Mouse (Mus musculus) MEL-GATA-1-ER (cell line): ENCODE data around the gene Fibp.

ENCODE experiments used
- DNase-seq: peaks from one replicate; pipeline ENCODE4 v3.0.0-alpha.2; 2012; ENCODE audit warnings: low read depth; ENCODE audit errors: extremely low read depth

Fibp gene

DNA sequence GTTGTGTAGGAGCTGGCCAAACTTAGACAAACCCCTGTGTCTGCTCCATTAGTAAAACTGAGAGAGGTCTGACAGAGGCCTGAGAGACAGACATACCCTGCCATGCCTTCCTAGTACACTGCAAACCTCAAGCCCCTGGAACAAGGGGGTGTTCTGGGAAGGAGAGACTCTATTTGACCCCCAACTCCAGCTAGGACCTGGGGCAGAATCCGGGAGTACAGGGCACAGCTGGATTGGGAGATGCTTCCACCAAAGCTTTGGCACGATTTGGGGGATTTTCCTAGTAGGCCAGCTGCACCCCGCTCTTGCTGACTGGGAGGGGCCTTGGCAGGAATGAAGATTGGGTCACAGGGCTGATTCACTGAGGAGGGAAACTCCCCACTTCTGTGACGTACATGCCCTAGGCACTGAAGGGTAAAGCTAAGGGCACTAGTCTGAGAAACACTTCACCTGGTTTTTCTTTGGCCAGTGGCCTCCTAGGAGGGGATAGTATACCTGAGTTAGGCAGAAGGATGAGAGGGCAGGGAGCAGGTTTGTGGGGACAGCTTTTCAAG lies 28.4 kb upstream of the Fibp start:
- DNase-seq: no peak

DNA sequence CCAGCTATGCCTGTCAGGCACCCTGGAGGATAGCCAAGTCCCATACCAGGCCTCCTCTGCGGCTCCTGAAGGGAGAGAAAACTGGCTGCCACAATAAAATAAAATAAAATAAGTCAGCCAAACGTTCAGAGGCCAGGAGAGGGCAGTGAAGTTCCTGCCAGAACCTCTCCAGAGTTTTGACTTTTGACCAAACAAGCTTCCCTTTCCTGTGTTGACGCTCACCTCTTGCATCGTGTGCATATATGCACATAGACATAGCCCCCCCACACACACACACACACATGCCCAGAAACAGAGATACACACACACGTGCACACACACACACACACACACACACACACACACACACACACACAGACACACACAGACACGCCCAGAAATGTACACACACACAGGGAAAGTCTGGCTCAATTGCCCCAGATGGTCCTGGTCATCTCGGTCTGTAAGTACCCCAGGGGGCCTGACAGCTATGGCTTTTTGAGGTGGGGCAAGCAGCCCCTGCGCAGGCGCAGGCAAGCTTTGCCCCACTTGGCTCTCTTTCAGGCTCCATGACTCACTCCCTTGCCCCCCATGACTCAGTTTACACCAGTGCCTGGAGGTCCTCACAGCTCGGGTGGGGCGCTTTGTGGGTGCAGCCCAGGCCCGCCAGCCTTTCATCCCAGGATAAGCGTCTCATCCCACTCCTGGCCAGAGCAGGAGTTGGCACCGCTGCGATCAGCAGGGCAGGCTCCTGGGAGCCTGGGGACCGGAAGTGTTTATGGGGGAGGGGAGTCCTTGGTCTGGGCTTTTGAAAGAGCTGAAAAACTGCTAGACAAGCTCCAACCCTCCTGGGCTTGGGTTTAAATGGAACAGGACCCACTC lies 27.2 kb upstream of the Fibp start:
- no peak for DNase-seq

DNA sequence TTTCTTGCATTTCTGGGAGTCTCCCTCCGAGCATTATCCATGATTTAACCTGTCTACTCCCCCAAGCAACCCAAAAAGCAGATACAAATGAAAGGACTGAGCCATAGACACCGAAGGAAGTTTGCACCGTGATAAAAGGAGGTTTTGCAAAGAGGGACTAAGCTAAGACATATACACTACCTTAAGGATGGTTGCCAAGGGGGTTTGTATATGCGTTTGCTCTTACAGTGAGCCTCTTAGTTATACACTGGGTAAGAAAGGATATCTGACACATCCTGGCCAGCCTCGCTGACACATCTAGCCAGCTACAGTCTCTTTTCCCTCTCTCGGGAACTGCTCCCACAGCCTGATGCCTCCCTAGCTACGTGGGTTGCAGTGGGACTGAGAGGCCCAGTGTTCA lies 26.5 kb upstream of the Fibp start:
- no peak for DNase-seq

DNA sequence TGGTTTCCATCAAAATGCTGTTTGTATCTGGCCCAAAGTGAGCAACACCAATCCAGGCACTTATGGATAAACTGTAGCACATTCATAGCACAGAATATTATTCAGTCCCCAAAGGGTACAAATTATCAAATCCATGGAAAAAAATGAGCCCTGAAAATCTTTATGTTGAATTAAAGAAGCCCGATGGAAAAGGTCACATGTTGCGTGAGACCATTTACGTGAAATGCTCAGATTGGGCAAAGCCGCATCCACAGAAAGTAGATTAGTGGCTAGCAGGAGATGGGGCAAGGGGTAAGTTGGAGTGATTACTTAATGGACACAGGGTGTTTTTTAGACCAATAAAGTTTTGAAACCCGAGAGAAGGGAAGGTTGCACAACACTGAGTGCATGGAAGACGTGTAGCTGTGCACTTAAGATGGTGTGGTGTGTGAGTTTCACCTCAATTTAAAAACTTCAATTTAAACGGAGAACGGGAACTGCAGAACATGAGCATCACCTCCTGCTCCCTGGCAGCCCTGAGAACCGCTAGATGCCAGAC lies 16.0 kb upstream of the Fibp start:
- no peak for DNase-seq

DNA sequence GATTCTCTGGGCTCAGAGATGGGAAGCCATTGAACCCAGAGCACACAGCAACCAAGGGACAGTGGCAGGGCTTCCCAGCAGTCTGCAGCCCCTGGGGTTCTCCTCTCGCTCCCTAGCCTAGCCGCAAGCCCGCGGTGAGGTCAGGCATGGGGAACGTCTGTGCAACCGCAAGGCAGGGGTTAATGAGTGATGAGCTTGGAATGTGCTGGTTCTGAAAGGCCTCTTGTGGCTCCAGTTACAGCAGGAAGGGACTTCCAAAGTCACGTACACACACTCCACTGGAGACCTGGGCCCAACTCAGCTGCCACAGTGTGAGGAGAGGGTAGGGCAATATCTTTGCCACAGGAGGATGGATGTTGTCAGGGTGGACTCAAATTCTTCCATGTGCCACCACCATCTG lies 15.5 kb upstream of the Fibp start:
- no peak for DNase-seq

DNA sequence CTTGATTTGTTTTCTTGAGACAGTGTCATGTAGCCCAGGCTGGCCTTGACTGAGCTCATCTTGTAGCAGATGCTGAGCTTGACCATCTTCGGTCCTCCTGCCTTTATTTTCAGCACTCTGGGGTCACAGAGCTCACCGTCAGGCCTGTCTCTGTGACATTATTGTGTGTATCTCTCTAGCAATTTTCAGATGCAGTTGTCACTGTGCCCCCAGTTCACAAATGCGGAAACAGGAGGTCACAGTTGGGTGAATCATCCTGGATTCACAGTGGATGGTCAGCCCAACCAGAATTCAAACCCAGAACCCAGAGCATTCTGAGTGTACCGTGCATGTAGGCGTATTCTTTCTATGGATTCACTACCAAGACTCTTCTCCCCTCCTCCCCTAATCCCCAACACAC lies 14.7 kb upstream of the Fibp start:
- no peak for DNase-seq

DNA sequence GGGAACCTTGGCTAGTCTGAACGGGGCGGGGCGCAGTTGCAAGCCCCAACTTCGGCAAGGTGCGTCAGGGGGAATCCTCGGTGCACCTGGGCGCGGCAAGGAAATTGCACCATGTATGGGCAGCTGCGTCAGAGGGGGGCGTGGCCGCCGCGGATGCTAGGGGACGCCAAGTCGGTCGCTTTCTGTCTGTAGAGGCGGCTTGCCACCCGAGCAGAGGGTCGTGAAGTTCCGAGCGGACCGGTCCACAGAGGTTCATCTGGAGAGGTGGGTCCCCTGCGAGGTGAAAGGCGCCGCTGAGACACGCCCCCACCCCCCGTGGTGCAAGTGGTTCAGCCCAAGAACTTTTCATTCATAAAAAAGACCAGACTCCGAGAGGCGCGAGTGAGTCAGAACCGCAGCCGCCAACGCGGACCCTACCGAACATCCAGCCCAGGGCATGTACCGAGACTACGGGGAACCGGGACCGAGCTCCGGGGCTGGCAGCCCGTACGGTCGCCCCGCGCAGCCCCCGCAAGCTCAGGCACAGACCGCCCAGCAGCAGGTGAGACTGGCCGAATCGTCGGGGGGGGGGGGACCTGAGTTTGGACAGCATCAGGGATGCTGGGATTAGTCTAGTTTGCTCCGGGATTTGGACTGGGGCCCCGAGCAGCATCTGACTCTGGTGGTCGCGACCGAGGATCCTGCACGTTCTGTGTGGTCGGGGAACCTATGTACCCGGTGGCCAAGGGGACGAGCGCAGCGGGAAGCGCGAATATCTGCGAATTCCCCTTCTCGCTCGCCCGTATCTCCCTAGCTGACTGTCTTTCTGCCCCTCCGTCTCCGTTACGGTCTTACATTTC lies 12.7 kb upstream of the Fibp start, which contains the start of gene Fosl1:
Gene Fosl1 (plus strand): TSS at position 33 of the 839 bp plus-strand sequence.
- no peak for DNase-seq

DNA sequence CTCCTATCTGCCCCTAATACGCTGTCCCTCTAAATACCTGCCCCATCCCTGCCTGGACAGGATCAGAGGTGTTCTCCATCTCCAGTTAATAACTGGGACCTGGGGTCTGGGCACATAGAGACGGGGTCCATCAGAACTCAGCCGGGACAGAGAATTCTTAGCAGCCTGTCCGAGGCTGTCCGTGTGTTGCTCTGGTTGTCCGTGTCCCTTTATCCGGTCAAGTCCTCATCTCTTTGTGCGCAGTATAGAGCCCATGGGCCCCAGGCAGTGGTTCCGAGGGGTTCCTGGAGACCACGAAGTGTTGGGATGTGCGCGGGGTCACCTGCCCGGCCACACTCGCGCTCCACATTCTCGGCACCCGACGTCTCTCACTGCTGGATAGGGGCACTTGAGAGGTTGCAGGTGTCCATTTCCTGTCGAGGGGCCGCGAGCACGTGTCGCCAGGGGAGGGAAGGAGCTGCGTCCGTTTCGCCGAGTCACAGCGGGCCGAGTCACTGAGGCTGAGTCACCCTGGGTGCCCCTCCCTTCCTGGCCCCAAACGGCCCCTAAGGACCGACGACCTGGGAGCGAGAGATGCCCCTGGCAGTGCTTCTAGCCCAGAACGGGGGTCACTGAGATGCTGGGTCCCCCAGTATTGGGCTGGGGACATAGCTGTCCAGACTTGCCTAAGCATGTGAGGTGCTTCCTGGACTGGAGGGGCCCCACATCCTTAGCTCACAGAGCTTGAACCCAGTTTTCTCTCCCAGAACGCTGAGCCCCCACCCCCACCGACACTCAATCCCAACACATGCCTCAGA lies 11.9 kb upstream of the Fibp start:
- no peak for DNase-seq

DNA sequence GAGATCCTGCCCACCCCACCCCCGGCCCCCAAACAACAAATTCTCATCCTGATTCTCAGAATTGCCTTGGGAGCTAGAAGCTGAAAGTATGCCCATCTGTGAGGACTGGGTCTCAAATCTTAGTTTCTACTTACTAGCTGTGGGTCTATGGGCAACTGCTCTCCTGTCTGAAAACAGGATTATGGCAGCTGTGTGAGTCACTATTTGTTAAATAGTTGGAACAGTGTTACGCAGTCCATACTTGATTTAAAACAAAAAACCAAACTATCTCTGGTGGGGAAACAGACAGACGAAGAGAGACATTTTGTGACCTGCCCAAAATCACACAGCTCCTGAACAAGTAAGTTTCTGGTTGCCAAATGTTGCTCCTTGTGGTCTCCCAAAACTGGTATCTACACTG lies 10.7 kb upstream of the Fibp start:
- DNase-seq: no peak

DNA sequence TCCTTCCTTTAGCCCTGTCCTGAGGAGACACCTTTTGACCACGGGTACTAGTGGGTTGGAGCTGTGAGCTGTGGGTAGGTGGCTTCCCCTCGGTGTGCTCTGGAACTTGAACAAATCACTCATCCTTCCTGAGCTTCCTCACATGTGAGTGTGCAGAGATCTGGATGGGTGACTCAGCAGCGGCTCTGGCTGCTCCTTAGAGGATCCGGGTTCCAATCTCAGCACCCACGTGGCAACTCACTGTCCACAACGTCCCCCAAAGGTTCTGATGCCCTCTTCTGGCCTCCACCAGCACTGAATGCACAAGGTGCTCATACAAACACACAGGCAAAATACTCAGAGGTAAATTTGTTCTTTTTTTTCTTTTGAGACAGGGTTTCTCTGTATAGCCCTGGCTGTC lies 8.6 kb upstream of the Fibp start:
- no peak for DNase-seq

DNA sequence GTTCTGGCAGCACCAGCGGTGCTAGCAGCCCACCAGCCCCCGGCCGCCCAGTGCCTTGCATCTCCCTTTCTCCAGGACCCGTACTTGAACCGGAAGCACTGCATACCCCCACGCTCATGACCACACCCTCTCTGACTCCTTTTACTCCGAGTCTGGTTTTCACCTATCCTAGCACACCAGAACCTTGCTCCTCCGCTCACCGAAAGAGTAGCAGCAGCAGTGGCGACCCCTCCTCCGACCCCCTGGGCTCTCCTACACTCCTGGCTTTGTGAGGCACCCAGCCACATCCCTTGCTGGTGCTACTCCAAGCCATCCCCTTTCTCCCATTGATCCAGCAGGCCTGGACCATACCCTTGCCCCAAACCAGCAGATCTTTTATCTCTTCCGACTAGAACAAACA lies 5.4 kb upstream of the Fibp start:
- DNase-seq: no peak

DNA sequence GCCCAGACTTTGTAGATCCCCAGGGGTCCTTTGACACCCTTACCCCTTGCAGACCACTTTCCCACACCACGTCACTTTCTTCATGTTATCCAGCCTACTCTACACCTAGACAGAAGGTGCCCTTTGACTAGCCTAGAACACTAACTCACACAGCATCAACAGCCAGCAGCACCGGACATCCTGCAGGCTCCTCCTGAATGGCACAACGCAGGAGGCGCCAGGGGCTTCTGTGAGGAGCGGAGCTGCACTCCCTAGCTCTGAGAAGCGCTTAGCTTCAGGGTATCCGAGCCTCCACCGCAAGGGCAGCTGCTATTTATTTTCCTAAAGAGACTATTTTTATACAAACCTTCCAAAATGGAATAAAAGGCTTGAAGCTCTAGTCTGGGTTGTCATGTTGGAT lies 4.8 kb upstream of the Fibp start:
- no peak for DNase-seq

DNA sequence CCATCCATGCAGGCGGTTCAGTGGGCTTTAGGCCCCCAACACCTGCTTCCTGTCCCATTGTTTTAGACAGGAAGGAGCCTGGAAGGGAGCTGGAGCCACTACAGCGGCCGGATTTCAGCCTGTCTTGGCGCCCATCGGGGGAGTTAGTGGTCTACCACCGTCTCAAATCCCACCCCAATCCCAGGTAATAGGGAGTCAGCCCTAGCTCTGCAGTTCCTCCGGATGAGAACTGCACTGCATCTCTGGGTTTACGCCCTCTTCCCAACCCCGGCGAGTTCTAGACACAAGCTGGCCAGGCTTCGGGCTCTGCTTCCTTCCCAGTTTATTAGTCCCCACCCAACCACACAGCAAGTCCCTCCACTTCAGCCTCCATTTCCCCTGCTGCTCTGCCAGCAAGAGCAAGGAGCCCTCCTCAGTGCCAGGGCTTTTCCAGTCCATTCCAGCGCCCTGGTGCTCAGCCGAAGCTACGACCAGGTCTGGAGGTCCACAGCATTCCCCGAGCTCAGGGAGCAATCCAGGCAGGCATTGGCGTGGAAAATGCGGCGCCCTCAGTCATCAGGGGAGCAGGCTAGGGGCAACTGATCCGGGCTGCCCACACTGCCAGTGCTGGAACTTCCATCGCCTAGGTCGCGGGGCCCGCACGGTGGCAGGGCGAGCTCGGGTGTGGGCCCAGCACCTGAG lies 4.0 kb upstream of the Fibp start:
- no peak for DNase-seq

DNA sequence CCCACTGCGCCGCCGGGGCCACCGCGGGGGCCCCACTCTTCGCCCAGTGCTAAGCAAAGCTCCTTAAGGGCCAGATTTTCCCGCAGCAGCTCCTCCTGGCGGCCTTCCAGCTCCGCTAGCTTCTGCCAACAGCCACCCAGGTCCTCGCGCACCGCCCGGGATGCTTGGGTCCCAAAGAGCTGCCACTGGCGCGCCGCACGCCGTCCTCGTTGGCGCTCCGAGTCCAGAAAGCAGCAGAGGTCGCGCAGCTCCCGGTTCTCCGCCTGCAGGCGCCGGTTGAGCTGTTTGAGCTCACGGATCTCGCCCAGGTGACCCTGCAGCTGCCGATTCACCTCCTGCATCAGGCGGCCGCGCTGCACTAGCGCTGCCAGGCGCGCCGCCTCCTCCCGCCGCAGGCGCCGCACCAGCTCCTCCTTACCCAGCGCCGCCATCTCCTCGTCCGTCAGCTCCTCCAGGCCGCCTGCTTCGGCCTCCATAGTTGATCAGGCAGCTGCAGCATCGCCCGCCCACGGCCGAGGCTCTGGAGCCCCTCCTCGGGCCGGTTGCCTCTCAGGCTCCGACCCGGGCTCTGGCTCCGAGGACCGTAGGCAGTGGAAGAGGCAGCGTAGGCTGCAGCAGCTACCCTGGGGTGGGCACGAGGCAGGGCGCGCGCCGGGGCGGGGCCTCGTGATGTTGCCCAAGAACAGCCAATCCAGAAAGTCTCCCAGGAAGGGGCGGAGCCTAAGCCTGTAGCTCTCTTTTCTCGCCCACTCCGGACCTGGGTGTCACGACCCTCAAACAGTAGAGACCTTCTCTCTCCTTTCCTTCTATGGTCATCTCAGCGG lies 3.3 kb upstream of the Fibp start:
- peak; percentile 76 for DNase-seq

DNA sequence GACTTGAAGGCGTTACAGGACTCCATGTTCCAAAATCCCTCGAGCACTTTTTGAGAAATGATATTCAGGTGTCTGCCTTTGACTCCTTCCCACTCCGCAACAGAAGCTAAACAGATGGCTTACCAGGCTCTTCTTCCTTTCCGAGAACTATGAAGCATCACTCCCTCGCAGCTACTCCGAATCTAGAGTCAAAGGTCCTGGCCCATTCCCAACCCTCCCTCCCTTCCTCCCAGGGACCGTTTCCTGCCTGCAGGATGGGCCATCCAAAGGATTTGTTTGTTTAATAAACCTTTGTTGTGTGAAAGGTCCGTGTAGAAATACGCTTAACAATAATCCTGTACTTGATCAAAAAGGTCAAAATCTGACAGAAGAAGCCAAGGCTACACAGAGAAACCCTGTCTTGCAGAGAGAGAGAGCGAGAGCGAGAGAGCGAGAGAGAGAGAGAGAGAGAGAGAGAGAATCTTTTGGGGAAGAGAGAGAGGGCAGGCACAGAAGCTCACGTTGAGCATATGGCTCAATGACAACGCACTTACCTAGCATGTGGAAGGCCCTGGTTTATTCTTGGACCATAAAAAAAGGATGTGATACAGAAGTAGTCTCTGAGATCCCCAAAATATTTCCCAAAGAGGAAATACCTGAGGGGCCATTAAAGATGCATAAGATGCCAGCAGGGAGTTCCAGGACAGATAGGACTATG lies 2.5 kb upstream of the Fibp start, which contains the start of gene Ccdc85b:
Gene Ccdc85b (minus strand): TSS at position 149 of the 697 bp plus-strand sequence.
- no peak for DNase-seq

DNA sequence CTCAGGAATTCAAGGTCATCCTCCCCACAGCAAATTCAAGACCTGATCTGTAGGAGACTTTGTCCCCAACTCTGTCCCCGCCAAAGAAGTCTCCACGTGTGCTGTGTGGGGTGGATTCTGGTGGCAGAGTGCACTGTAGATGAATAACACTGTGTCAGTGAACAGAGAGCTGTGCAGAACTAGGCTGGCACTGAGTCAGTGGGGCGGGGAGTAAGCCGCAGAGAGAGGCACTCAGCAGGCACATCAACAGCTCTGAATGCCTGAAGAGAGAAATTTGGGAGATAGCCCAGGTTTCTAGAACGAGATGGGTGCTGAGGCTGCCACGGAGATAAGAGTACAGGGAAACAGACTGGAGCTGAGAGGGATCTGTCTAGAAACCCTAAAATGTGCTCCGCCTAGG lies 1.4 kb upstream of the Fibp start:
- no peak for DNase-seq

DNA sequence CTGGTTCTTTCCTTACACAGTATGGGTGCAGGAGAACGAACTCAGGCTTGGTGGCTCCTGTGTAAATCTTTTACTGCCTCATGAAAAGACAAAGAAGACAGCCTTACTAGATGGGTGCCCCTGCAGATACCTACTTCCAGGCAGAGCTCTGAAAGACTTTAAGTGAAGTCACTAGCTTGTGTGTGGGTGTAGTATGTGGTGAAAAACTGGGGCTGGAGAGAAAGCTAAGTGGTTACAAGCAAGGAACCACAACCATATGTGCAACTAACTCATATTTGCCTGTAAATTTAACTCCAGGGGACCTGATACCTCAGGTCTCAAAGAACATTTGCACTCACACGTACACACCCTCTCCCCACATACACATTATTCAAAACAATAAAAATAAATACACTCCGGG lies 519 bp upstream of the Fibp start:
- DNase-seq: no peak

DNA sequence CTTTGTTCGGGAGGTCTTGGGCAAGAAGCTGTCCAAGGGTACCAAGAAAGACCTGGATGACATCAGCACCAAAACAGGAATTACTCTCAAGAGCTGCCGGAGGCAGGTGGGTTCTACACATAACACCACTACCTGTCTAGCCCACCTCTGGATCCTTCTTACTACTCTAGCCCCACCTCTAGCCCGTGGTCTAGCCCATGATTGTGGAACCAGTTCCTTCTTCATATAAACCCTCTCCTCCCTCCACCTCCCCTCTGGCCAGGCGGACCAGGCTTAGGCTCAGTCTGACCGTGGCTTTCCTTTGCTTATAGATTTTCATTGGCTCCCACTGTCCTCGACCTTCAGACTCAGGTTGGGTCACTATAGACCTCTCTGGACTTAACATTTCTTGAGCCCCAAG lies 996 bp downstream of the Fibp start:
- no peak for DNase-seq

DNA sequence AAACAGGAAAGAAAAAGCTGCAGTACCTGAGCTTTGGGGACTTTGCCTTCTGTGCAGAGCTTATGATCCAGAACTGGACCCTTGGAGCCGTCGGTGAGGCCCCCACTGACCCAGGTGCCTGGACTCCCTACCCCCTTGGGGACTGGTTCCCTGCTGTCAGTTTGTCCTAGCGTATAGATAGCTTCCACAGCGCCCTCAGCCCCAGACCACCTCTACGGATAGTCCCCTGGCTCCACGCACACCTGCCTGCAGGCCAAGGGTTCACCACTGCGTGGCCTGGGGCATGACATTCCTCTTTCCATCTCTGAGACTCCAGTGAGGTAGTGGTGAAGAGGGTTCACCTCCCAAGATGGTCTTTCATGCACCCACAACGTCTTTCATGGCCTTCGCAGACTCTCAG lies 2.8 kb downstream of the Fibp start:
- DNase-seq: no peak
